Mouse (Mus musculus): Measurements from ENCODE around the gene Kdr.

The Kdr gene

GRCm38 (mm10) chr5:75919601-75920000 is 58.7 kb downstream of the Kdr start:
- no peak for DNase-seq (ENCODE audit: low spot score in 2 of 2)

DNA sequence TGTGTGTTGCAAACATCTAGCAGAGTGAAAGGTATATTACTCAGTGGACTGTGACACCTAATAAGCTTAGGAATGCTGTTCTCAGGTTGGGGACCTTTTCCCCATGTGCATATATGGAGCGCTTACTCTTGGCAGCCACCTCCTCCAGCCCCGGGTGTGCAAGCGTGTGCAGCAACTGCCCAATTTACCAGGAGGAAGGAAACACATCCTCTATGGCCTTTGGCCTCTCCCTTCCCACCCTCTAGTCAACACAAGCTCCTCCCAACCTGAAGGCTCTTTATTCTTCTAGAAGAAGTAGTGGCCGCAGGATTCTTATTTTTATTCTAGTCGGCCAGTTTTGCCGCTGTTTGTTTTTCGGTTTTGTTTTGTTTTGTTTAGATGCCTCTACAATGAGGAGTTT is 60.1 kb downstream of the Kdr start:
- DNase-seq (ENCODE audit: low spot score in 2 of 2): no peak

DNA sequence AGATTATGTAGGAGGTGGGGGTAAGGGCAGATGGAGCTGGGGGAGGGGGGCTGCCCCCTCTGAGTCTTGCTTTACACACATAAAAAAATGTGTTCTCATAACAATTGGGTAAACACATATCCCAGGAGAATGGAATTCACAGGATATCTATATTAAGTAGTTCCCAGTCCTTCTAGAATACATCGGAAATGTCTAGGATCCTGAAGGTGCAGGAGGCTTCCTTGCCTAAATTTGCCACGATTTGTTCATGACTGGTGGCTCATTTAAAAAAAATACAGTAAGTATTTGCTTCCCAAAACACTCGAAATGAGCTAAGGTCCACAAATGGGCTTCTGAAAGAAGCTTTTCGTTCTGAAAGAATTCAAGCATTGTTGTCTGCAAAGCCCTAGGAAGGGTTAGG is 61.0 kb downstream of the Kdr start:
- DNase-seq (ENCODE audit: low spot score in 2 of 2): no peak

DNA sequence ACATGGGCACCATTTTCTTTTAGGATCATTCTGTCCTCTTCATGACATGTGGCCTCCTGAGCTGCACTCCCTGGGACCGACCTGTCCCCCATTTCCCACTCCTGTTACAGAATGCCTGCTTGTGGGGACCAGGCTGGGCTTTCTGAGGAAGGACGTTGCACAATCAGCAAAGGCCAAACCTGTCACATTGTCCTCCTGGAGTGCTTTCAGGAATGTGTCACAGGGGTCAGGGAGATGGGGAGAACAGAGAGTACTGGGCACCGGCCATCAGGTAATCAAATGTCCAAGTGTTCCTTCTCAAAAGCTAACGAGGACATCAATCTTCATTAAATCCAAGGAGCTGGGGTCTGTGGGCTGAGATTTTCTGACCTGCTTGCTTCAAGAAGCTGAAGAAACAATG is 72.2 kb downstream of the Kdr start:
- DNase-seq (ENCODE audit: low spot score in 2 of 2): no peak

DNA sequence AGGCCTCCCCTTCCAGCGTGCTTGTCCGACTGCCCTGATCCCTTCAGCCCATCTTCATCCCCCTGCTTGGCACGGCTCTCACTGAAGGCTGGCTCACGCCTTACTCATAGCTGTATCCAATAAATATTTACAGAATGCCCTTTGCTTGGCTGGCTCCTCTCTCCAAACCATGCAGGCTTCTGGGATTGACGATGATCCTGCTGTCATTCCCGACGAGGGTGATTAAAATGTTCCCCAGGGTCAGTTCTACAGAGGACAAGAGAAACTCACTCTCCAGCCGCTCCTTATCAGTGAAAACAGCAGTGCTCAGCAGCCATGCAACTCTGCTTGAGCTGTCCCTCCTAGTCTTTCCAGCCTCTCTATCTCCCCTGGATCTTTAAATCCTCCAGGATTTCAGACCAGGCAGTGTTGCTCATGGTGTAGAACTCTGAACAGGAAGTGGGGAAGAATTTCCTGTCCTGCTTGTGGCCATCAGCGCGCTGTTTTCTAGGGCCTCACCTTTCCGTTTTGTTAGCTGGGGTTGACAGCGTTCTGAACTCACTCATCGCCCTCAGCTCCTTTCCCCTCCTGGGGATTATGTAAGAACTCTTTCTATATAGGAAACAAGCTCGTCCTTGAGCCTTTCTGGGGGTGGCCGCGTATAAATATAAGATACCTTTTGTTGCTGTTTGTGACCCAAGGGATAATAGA is 77.9 kb downstream of the Kdr start:
- no peak for DNase-seq (ENCODE audit: low spot score in 2 of 2)

DNA sequence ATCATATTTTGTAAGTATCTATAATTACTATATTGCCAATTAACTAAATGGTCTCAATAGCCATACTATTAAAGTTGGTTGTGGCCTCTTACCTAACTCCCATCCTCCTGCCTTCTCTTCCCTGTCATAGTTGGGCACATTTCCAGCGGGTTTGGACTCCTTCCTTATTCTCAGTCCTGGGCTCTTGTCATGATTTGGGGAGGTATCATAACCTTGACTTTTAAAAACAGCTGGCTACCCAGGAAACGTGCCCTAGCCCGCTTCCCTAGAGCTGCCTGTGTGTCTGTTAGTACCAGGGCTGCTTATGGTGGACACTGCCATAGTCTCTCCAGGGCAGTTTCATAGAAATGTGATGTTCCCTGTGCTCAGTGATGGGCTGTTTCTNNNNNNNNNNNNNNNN is 82.9 kb downstream of the Kdr start:
- no peak for DNase-seq (ENCODE audit: low spot score in 2 of 2)

GRCm38 (mm10) chr5:75892956-75893471 is 85.2 kb downstream of the Kdr start:
- DNase-seq (ENCODE audit: low spot score in 2 of 2): no peak

All from right cerebral cortex, postnatal 36 days (tissue).